Mouse (Mus musculus) limb, embryonic 14.5 days (tissue): Measurements from ENCODE around the gene Sephs2. TPM values are rescaled to one million over a fixed set of nuclear protein-coding genes. Genes with fewer than 3 reads are reported as not detected.
A peak's percentile ranks its signal among the peaks of the same experiment; 100 is the strongest.

Experiments
- ATAC-seq: fragments of 200-750 bp; cut with Nextera tagmentation; 2 replicates; pipeline ENCODE4 v1.8.0; 2017; ENCODE audit warnings: low read depth, moderate number of reproducible peaks, moderate TSS enrichment; ENCODE audit not compliant: low FRiP score
- DNase-seq: peaks from one replicate; pipeline ENCODE4 v3.0.0-alpha.2; 2015; ENCODE audit warnings: low spot score
- H3K27ac ChIP-seq: fragments of 300-500 bp; sonication (generic); replicated peaks from 2 replicates; pipeline ENCODE4 v1.5.1; 2014; ENCODE audit warnings: low read depth, mild to moderate bottlenecking, low read length, moderate library complexity, mixed read lengths
- H3K27me3 ChIP-seq: fragments of 300-500 bp; sonication (generic); 2 replicates; pipeline ENCODE4 v1.6.1; 2014; ENCODE audit warnings: low read length, mixed read lengths; ENCODE audit not compliant: control insufficient read depth, insufficient read depth
- H3K36me3 ChIP-seq: fragments of 300-500 bp; sonication (generic); 2 replicates; pipeline ENCODE4 v1.6.1; 2014; ENCODE audit warnings: mild to moderate bottlenecking, low read length, moderate library complexity, mixed read lengths; ENCODE audit not compliant: control insufficient read depth, insufficient read depth
- H3K4me1 ChIP-seq: fragments of 300-500 bp; sonication (generic); 2 replicates; pipeline ENCODE4 v1.6.1; 2014; ENCODE audit warnings: antibody characterized with exemption, low read length, mixed read lengths; ENCODE audit not compliant: control insufficient read depth, insufficient read depth
- H3K4me2 ChIP-seq: fragments of 300-500 bp; sonication (generic); replicated peaks from 2 replicates; pipeline ENCODE4 v1.6.1; 2014; ENCODE audit warnings: low read depth, mild to moderate bottlenecking, low read length, moderate library complexity; ENCODE audit not compliant: severe bottlenecking
- H3K4me3 ChIP-seq: fragments of 300-500 bp; sonication (generic); replicated peaks from 2 replicates; pipeline ENCODE4 v1.5.1; 2014; ENCODE audit warnings: low read length
- H3K9ac ChIP-seq: fragments of 300-500 bp; sonication (generic); 2 replicates; pipeline ENCODE4 v1.6.1; 2014; ENCODE audit warnings: mild to moderate bottlenecking, low read depth, low read length, moderate library complexity; ENCODE audit not compliant: severe bottlenecking
- H3K9me3 ChIP-seq: fragments of 300-500 bp; sonication (generic); 2 replicates; pipeline ENCODE4 v1.6.1; 2016; ENCODE audit warnings: low read length; ENCODE audit not compliant: control insufficient read depth
- POLR2A ChIP-seq: fragments of 200-500 bp; IDR thresholded peaks from 2 replicates; pipeline ENCODE4 v1.8.0; 2012; ENCODE audit warnings: inconsistent platforms, mild to moderate bottlenecking, moderate library complexity, borderline replicate concordance; ENCODE audit not compliant: insufficient read depth, insufficient read length; ENCODE audit errors: extremely low read depth
- WGBS: fragments of 180-500 bp; shearing (Covaris S2); extraction: QIAGEN DNeasy Blood & Tissue Kit; methylation state at CpG from one replicate; pipeline ENCODE4 v1.1.7; 2014; 5-methylcytosine and 5-hydroxymethylcytosine counted together
- polyA plus RNA-seq, 2 experiments: library from polyadenylated mRNA; depleted of rRNA in 1 of 2; stranded (reverse) in 1 of 2; unstranded in 1 of 2; fragments of >200 nt; fragmentation: Nextera tagmentation in 1 of 2; extraction: Ambion mirVana in 1 of 2; gene quantifications; 2 replicates each; pipeline versions ENCODE4 v1.2.1 to v1.2.3; 2012 to 2014

Sephs2 gene
- polyA plus RNA-seq, 2 experiments = 24.3 to 79.3 TPM

- H3K27ac ChIP-seq = no peak overlapping the region
- 70% methylated on average over 8 of the region's 8 CpGs for WGBS
- DNase-seq (no peak), ATAC-seq (no peak)
- H3K9ac ChIP-seq = no peak overlapping the region
- H3K36me3 ChIP-seq = peaks cover 11% of the 10 kb centered on the region
- H3K4me3 ChIP-seq = peak overlapping the region; percentile 65
- peaks cover 9% of the 10 kb centered on the region; the same call in 1 of the 2 replicates for H3K4me1 ChIP-seq
- no peaks in the 10 kb centered on the region for H3K27me3 ChIP-seq
- peak overlapping the region; percentile 83 for H3K4me2 ChIP-seq
- H3K9me3 ChIP-seq = no peaks in the 10 kb centered on the region
- no peak for TF ChIP-seq POLR2A
Measured at GRCm38 (mm10) chr7:127259186-127259905, 14.5 kb downstream of the Sephs2 start.

GRCm38 (mm10) chr7:127256518-127256917, 17.3 kb downstream of the Sephs2 start:
- Histone ChIP-seq H3K9me3 (no peaks in the 10 kb centered on the region), H3K27me3 (no peaks in the 10 kb centered on the region), H3K27ac (no peak overlapping the region), H3K9ac (no peak overlapping the region), H3K4me2 (no peak overlapping the region), H3K36me3 (peaks cover 19% of the 10 kb centered on the region), H3K4me3 (no peak overlapping the region), H3K4me1 (peaks cover 9% of the 10 kb centered on the region; the same call in 1 of the 2 replicates)
- no peak for TF ChIP-seq POLR2A
- 86% methylated on average over 5 of the region's 5 CpGs for WGBS
- ATAC-seq = no peak
- DNase-seq = no peak

GRCm38 (mm10) chr7:127255965-127256364, 17.9 kb downstream of the Sephs2 start:
- Histone ChIP-seq H3K4me1 (peaks cover 9% of the 10 kb centered on the region; the same call in 1 of the 2 replicates), H3K4me3 (no peak overlapping the region), H3K27ac (no peak overlapping the region), H3K36me3 (peaks cover 22% of the 10 kb centered on the region), H3K27me3 (no peaks in the 10 kb centered on the region), H3K4me2 (no peak overlapping the region), H3K9ac (no peak overlapping the region), H3K9me3 (no peaks in the 10 kb centered on the region)
- 89% methylated on average over 2 of the region's 2 CpGs for WGBS
- ATAC-seq (no peak), DNase-seq (no peak)
- TF ChIP-seq POLR2A = no peak

GRCm38 (mm10) chr7:127255008-127255407, 18.8 kb downstream of the Sephs2 start:
- H3K4me1 ChIP-seq = peaks cover 9% of the 10 kb centered on the region; the same call in 1 of the 2 replicates
- ATAC-seq (no peak), DNase-seq (no peak)
- peak overlapping the region; percentile 63 for H3K4me3 ChIP-seq
- H3K27ac ChIP-seq = 0 out of 2 replicates have a peak overlapping the region, but pooled peaks have one; percentile 75
- no peaks in the 10 kb centered on the region for H3K9me3 ChIP-seq
- H3K9ac ChIP-seq = peak overlapping the region; percentile 75
- peaks cover 26% of the 10 kb centered on the region for H3K36me3 ChIP-seq
- WGBS = 23% methylated on average over 4 of the region's 4 CpGs
- H3K27me3 ChIP-seq = no peaks in the 10 kb centered on the region
- no peak for TF ChIP-seq POLR2A
- H3K4me2 ChIP-seq = peak overlapping the region; percentile 89

GRCm38 (mm10) chr7:127253821-127254769, 19.8 kb downstream of the Sephs2 start:
- Histone ChIP-seq H3K27ac (peak overlapping the region; percentile 75), H3K27me3 (no peaks in the 10 kb centered on the region), H3K9ac (peak overlapping the region; percentile 75), H3K9me3 (no peaks in the 10 kb centered on the region), H3K4me2 (peak overlapping the region; percentile 89), H3K4me3 (peak overlapping the region; percentile 63), H3K36me3 (peaks cover 35% of the 10 kb centered on the region), H3K4me1 (peaks cover 7% of the 10 kb centered on the region; the same call in 1 of the 2 replicates)
- TF ChIP-seq POLR2A = 0 out of 2 replicates have a peak, but pooled peaks have one; percentile 33
- under 1% methylated on average over 116 of the region's 136 CpGs for WGBS
- peak; percentile 96 for DNase-seq
- ATAC-seq = peak; percentile 93
